Mouse (Mus musculus) heart, postnatal 10 days (tissue): ENCODE measurements around the gene Nup133. TPM values are rescaled to one million over a fixed set of nuclear protein-coding genes. Genes with fewer than 3 reads are reported as not detected.

Experiments used
- DNase-seq, 2 experiments: peaks; one replicate each; pipeline ENCODE4 v3.0.0; 2021
- intact Hi-C: fragments of 180-260 bp; cut with DNase I; formaldehyde crosslinking; loops from one replicate; pipeline ENCODE4 v1.15.1; 2025
- total RNA-seq, 2 experiments: library from RNA; stranded (reverse); gene quantifications; 2 replicates each; pipeline ENCODE4 v1.2.3; 2021

The Nup133 gene
- total RNA-seq, 2 experiments from 2014 or later, result 14.5 to 14.6 TPM

DNA sequence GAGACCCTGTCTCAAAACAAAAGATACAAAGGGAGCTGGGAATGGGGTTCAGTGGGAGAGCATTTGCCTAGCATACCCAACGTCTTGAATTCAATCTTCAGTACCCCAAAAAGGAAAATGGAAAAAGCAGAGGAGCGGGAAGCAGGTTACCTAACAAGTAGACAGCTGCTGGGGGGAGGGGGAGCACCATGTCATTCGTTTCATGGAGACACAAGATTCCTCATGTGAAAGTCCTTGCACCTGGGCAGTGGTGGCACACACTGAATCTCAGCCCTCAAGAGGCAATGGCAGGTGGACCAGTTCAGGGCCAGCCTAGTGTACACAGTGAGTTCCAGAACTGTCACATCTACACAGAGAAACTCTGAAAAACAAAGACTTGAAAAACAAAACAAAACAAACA is 91.7 kb downstream of the Nup133 start:
- intact Hi-C loops, result no loop called here
- DNase-seq, result no peak

- no peak for DNase-seq
- intact Hi-C loops, result no loop called here
Measured at GRCm38 (mm10) chr8:123854733-123855475, 94.2 kb downstream of the Nup133 start.

GRCm38 (mm10) chr8:123854252-123854651 is 94.8 kb downstream of the Nup133 start:
- intact Hi-C loops, result no loop called here
- DNase-seq, result no peak

DNA sequence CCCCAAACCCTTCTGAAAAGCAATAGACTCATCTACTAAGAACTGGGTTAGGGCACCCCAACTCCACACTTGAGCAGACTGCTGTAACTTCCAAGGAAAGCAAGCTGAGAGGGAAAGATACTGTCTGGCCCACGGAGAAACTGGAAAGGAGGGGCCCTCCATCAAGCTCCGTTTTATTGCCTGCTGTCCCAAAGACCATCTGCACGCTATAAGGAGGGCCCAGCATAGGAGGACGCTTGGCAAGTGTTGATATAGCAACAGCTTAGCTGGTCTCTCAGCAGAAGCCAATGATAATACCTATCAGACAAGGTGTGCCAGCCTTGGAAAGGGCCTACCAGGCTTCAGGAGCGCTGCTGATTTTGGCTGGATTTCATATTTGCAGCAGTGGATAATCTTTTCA is 97.5 kb downstream of the Nup133 start:
- intact Hi-C loops, result no loop called here

GRCm38 (mm10) chr8:123849352-123849751 is 99.7 kb downstream of the Nup133 start:
- intact Hi-C loops, result no loop called here
- DNase-seq, result no peak

More for the DNA sequence above, 97.5 kb downstream of the Nup133 start:
- no peak for DNase-seq

DNA sequence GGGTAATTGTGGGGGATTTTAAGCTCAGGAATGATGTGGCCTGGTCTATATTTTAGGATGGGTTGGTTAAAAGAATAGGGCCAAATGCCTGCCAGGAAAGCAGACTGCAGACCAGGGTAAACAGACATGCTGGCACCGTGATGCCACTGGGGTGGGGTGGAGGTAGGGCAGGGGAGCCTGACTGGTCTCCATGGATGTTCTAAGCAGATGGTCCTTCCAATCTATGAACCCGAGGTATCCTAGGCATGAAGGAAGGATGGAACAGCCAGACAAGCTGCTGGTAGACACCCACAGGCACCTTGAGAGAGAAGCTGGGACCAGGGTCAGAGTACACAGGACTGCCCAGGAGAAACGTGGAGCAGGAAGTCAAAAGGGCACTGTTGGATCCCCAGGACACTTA is 101.5 kb downstream of the Nup133 start:
- intact Hi-C loops, result no loop called here
- no peak for DNase-seq

Other genes starting within 250 kb of the Nup133 start
- gene Rab4a, start 143.3 kb downstream of the Nup133 start, total RNA-seq, result 1 to 10 TPM; 8.0 to 9.5 TPM
- gene Ccsap, start 89.1 kb downstream of the Nup133 start, total RNA-seq, result 1 to 10 TPM; 3.1 to 3.2 TPM
- gene Acta1, start 54.5 kb downstream of the Nup133 start, total RNA-seq, result 100 to 1,000 TPM; 224 to 226 TPM
- 10 to 100 TPM; 39.6 to 45.6 TPM for gene Abcb10, start 33.9 kb upstream of the Nup133 start, total RNA-seq
- gene Taf5l, start 72.1 kb upstream of the Nup133 start, total RNA-seq, result 10 to 100 TPM; 22.0 to 24.9 TPM
- 1 to 10 TPM; 7.0 to 8.6 TPM for gene Urb2, start 72.2 kb upstream of the Nup133 start, total RNA-seq